Mouse (Mus musculus): ENCODE measurements around the gene Wdr95. TPM values are rescaled to one million over a fixed set of nuclear protein-coding genes. Genes with fewer than 3 reads are reported as not detected.

The Wdr95 gene
- total RNA-seq (2014; rRNA removed) = not detected in 2 replicates
- not detected in 2 replicates for polyA plus RNA-seq (2012; rRNA removed)

DNA sequence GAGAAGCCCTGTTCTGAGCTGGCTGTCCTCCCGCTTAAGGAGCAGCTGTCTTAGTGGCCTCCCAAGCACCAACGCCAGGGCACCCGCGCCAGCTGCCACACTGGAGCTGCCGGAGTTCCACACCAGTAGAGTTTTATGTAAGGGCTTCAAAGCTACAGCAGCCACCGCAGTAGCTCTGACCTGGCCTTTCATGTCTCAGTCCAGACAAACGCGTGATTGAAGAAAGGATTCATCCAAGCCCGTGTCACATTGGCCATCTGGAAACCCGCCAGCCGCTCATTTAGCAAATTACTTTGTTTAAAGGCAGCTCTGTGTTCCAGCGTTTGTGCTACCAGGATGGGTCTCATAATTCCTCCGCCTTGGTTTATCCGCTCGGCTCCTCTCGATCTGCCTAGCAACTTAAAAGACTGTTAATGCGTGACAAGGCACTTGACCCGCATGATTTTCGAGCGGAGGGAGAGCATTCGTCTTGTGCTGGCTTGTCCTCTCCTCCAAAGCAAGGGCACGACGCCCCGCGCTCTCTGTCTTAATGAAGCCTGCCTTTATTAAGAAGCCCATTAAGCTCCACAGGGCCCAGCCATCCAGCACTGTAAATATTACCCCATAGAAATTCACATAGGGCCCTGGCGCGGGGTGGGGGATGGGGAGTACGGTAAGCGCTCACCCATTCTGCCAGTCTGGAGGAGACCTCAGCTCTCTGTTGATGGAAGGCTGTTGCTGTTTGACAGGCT, at the start of gene Wdr95:
Gene Wdr95 (plus strand): TSS at position 681 of the 731 bp plus-strand sequence.
- 53% methylated on average over 29 of the region's 29 CpGs for WGBS

DNA sequence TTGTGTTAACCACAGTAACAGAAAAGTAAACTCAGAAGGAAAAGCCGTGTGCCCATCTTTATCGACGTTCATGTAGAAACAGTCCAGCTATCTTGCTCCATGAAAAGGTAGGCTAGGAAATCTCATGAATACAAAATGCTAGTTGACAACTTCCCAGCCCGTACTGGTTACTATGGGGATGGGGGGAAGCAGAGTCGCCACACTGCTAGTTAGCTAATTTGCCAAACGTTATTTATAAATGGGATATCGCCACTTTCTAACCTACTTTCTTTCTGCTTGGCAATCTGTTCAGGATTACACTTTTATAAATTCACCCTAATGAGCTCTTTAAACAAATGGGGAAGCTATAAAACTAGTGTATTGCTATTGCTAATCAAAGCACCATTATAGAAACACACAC, 46.6 kb upstream of the Wdr95 start:
- Histone ChIP-seq H3K27ac (replicated peaks; ENCODE audit: insufficient read depth, low read depth, low read length) (no peak overlapping the region), H3K9ac (ENCODE audit: low read depth, low read length) (no peak overlapping the region), H3K36me3 (ENCODE audit: control insufficient read depth, insufficient read depth, low read length) (no peaks in the 10 kb centered on the region), H3K79me2 (ENCODE audit: control insufficient read depth, insufficient read depth, low read length) (no peaks in the 10 kb centered on the region), H3K4me3 (ENCODE audit: insufficient read depth, low read depth, low read length) (no peak overlapping the region), H3K27me3 (ENCODE audit: control insufficient read depth, insufficient read depth, low read length) (no peaks in the 10 kb centered on the region), H3K4me1 (ENCODE audit: control insufficient read depth, insufficient read depth, low read length) (no peaks in the 10 kb centered on the region)
- DNase-seq (ENCODE audit: extremely low read depth, low read depth, low spot score) = no peak
- TF ChIP-seq CTCF (IDR thresholded peaks at IDR 0.05; ENCODE audit: low read depth, low read length) (no peak), POLR2A (IDR thresholded peaks at IDR 0.05; ENCODE audit: extremely low read depth, insufficient read depth, low read length) (no peak)
- 91% methylated on average over 7 of the region's 7 CpGs for WGBS

More for the DNA sequence above, at the start of gene Wdr95:
- TF ChIP-seq POLR2A (IDR thresholded peaks at IDR 0.05; ENCODE audit: extremely low read depth, insufficient read depth, low read length) (no peak), CTCF (IDR thresholded peaks at IDR 0.05; ENCODE audit: low read depth, low read length) (no peak)
- Histone ChIP-seq H3K36me3 (ENCODE audit: control insufficient read depth, insufficient read depth, low read length) (no peaks in the 10 kb centered on the region), H3K79me2 (ENCODE audit: control insufficient read depth, insufficient read depth, low read length) (no peaks in the 10 kb centered on the region), H3K27ac (replicated peaks; ENCODE audit: insufficient read depth, low read depth, low read length) (no peak within 1 kb of the TSS), H3K9ac (ENCODE audit: low read depth, low read length) (no peak within 1 kb of the TSS), H3K4me3 (ENCODE audit: insufficient read depth, low read depth, low read length) (no peak within 1 kb of the TSS), H3K4me1 (ENCODE audit: control insufficient read depth, insufficient read depth, low read length) (no peaks in the 10 kb centered on the region), H3K27me3 (ENCODE audit: control insufficient read depth, insufficient read depth, low read length) (no peaks in the 10 kb centered on the region)
- no peak for DNase-seq (ENCODE audit: extremely low read depth, low read depth, low spot score)

DNA sequence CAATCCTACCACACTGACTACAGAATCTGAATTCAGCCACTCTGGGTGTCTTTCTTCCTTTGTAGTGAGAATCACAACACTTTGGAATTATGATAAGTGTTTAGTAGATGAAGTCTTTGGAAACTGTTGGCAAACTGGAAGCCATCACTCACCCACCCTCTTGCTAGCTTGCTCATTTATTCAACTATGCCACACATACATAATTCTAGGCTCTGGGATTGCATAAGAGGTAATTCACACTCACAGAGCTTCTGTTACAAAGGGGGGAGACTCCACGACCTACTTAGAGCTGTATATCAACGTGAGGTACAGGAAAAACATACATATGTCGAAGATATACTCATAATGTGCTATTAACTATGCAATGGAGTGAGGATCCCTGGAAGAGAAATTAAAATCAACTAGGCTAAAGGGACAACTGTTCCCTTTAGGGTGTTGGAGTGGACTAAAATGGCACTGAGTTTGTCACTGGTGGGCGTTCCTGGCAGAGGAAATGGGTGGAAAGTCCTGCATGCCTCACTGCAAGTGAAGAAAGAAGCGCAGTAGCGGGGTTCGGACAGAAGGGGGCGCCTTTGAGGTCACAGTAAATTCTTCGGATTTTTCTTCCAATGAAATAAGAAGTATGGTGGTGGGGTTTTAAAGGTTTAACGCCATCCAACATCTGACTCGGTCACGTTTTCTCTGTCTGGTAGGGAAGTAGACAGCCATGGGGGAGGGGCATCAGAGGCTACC, 45.0 kb upstream of the Wdr95 start:
- no peak for DNase-seq (ENCODE audit: extremely low read depth, low read depth, low spot score)
- WGBS = 58% methylated on average over 12 of the region's 12 CpGs
- Histone ChIP-seq H3K79me2 (ENCODE audit: control insufficient read depth, insufficient read depth, low read length) (no peaks in the 10 kb centered on the region), H3K36me3 (ENCODE audit: control insufficient read depth, insufficient read depth, low read length) (no peaks in the 10 kb centered on the region), H3K4me3 (ENCODE audit: insufficient read depth, low read depth, low read length) (no peak overlapping the region), H3K4me1 (ENCODE audit: control insufficient read depth, insufficient read depth, low read length) (no peaks in the 10 kb centered on the region), H3K9ac (ENCODE audit: low read depth, low read length) (no peak overlapping the region), H3K27me3 (ENCODE audit: control insufficient read depth, insufficient read depth, low read length) (no peaks in the 10 kb centered on the region), H3K27ac (replicated peaks; ENCODE audit: insufficient read depth, low read depth, low read length) (no peak overlapping the region)
- TF ChIP-seq POLR2A (IDR thresholded peaks at IDR 0.05; ENCODE audit: extremely low read depth, insufficient read depth, low read length) (no peak), CTCF (IDR thresholded peaks at IDR 0.05; ENCODE audit: low read depth, low read length) (peak; percentile 34; the same call in 1 of the 2 replicates)

DNA sequence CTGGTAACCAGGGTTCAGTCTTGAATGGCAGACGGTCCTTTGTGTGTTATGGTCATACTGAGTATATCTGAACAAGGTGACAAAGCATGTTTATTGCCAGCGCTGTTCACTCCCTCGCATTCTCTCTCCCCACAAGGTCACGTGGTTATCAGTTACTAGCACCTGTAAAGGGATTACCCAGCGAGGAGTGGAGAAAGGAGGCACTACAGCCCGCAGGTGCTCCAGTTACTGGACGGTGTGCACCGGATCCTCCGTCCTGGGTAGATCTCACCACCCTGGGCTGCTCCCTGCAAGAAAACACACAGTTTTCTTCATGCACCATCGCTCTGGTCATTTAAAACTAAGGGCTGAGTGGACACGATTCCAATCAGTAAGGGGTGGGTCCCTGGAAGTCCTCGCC, 44.2 kb upstream of the Wdr95 start:
- Histone ChIP-seq H3K27ac (replicated peaks; ENCODE audit: insufficient read depth, low read depth, low read length) (no peak overlapping the region), H3K79me2 (ENCODE audit: control insufficient read depth, insufficient read depth, low read length) (no peaks in the 10 kb centered on the region), H3K9ac (ENCODE audit: low read depth, low read length) (no peak overlapping the region), H3K27me3 (ENCODE audit: control insufficient read depth, insufficient read depth, low read length) (no peaks in the 10 kb centered on the region), H3K36me3 (ENCODE audit: control insufficient read depth, insufficient read depth, low read length) (no peaks in the 10 kb centered on the region), H3K4me3 (ENCODE audit: insufficient read depth, low read depth, low read length) (no peak overlapping the region), H3K4me1 (ENCODE audit: control insufficient read depth, insufficient read depth, low read length) (no peaks in the 10 kb centered on the region)
- DNase-seq (ENCODE audit: extremely low read depth, low read depth, low spot score) = no peak
- TF ChIP-seq POLR2A (IDR thresholded peaks at IDR 0.05; ENCODE audit: extremely low read depth, insufficient read depth, low read length) (no peak), CTCF (IDR thresholded peaks at IDR 0.05; ENCODE audit: low read depth, low read length) (no peak)
- WGBS = 67% methylated on average over 12 of the region's 12 CpGs

DNA sequence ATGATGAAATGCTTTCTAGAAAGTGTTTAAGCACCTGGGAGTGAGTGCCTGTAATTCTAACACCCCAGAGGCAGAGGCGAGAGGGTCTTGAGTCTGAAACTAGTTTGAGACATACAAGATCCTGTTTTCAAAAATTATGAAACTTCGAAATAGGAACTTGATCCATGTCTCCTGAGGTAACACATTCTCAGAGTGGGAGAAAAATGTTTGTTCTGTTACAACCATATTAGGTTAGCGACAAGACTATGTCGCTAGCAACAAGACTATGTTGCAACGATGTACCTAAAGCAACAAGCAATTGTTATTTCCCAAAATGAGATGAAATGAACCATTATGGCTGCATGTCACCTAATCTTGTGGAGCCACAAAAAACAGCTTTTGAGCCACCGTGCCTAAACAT, 43.0 kb upstream of the Wdr95 start:
- Histone ChIP-seq H3K36me3 (ENCODE audit: control insufficient read depth, insufficient read depth, low read length) (no peaks in the 10 kb centered on the region), H3K4me1 (ENCODE audit: control insufficient read depth, insufficient read depth, low read length) (no peaks in the 10 kb centered on the region), H3K27ac (replicated peaks; ENCODE audit: insufficient read depth, low read depth, low read length) (no peak overlapping the region), H3K27me3 (ENCODE audit: control insufficient read depth, insufficient read depth, low read length) (no peaks in the 10 kb centered on the region), H3K9ac (ENCODE audit: low read depth, low read length) (no peak overlapping the region), H3K4me3 (ENCODE audit: insufficient read depth, low read depth, low read length) (no peak overlapping the region), H3K79me2 (ENCODE audit: control insufficient read depth, insufficient read depth, low read length) (no peaks in the 10 kb centered on the region)
- DNase-seq (ENCODE audit: extremely low read depth, low read depth, low spot score) = no peak
- TF ChIP-seq POLR2A (IDR thresholded peaks at IDR 0.05; ENCODE audit: extremely low read depth, insufficient read depth, low read length) = no peak
- TF ChIP-seq CTCF (IDR thresholded peaks at IDR 0.05; ENCODE audit: low read depth, low read length) = no peak
- WGBS = 91% methylated on average over 6 of the region's 6 CpGs

Measured in liver, adult 2 months (tissue).